15 mouse cellular contexts compared by ENCODE assay signal in genomic region chr14:61267908-61268475, GRCm38 (mm10). TPM values are rescaled to one million over a fixed set of nuclear protein-coding genes. Genes with fewer than 3 reads are reported as not detected.
DNase-seq lines count a peak whose midpoint lies in the region; ATAC-seq lines count a peak whose summit lies in the region.
"Had no signal": no experiment of that assay in that cellular context is flagged by ENCODE, and none has a peak within 500 bp of the region (broad histone marks: within the 10 kb centered on the region; RNA-seq: fewer than 3 reads in every experiment).

No protein-coding gene starts in this region.

- no peak overlapping the region for H3K4me2 ChIP-seq in heart, embryonic 16.5 days (ENCODE audit: low read depth, low read length)
- H3K4me2 ChIP-seq in hindbrain, embryonic 14.5 days (replicated peaks): no peak overlapping the region
- H3K4me2 ChIP-seq: embryonic facial prominence, embryonic 12.5 days; limb, embryonic 13.5 days had no signal

- H3K4me3 ChIP-seq in heart, embryonic 16.5 days (ENCODE audit: low read length): no peak overlapping the region
- H3K4me3 ChIP-seq in hindbrain, embryonic 14.5 days (replicated peaks; ENCODE audit: low read length): no peak overlapping the region
- H3K4me3 ChIP-seq: embryonic facial prominence, embryonic 12.5 days; hindbrain, embryonic 10.5 days; limb, embryonic 13.5 days had no signal

- H3K27ac ChIP-seq in heart, embryonic 16.5 days (ENCODE audit: low read length): peak overlapping the region; percentile 10
- no peak overlapping the region for H3K27ac ChIP-seq in hindbrain, embryonic 14.5 days
- H3K27ac ChIP-seq: embryonic facial prominence, embryonic 12.5 days; hindbrain, embryonic 10.5 days; limb, embryonic 13.5 days had no signal

- no peak for ATAC-seq in heart, embryonic 16.5 days (replicated peaks; ENCODE audit: extremely low read depth, insufficient read depth, low FRiP score)
- no peak for ATAC-seq in hindbrain, embryonic 14.5 days (ENCODE audit: low FRiP score)
- ATAC-seq: liver, postnatal 0 days had no signal

- peaks cover 3% of the 10 kb centered on the region; the same call in 1 of the 2 replicates for H3K27me3 ChIP-seq in heart, embryonic 16.5 days (ENCODE audit: control insufficient read depth, insufficient read depth, low read length)
- H3K27me3 ChIP-seq in hindbrain, embryonic 14.5 days (ENCODE audit: control insufficient read depth, insufficient read depth, low read length): peaks cover 7% of the 10 kb centered on the region; the same call in 1 of the 2 replicates

- H3K9me3 ChIP-seq in heart, embryonic 16.5 days (replicated peaks; ENCODE audit: control insufficient read depth, low read length): peaks cover 5% of the 10 kb centered on the region; the same call in 1 of the 2 replicates
- H3K9me3 ChIP-seq in hindbrain, embryonic 14.5 days (ENCODE audit: control insufficient read depth, low read length): 0 out of 2 replicates have a peak, but pooled peaks cover 7% of the 10 kb centered on the region
- H3K9me3 ChIP-seq: embryonic facial prominence, embryonic 12.5 days; hindbrain, embryonic 10.5 days; limb, embryonic 13.5 days had no signal

- H3K4me1 ChIP-seq in heart, embryonic 16.5 days (ENCODE audit: control insufficient read depth, insufficient read depth, low read length): peaks cover 8% of the 10 kb centered on the region
- no peaks in the 10 kb centered on the region for H3K4me1 ChIP-seq in hindbrain, embryonic 14.5 days (replicated peaks; ENCODE audit: control insufficient read depth, insufficient read depth, low read length)
- H3K4me1 ChIP-seq: embryonic facial prominence, embryonic 12.5 days; limb, embryonic 13.5 days had no signal

- peak; percentile 56 for DNase-seq in gastrocnemius, adult 18-20 months (ENCODE audit: low spot score)
- DNase-seq in gastrocnemius, postnatal 36 days: no peak
- DNase-seq in adipocyte (ENCODE audit: low spot score): peak; percentile 13
- peak; percentile 80 for DNase-seq in cerebellum, adult 9-10 months
- no peak for DNase-seq in kidney, postnatal 10 days
- DNase-seq in frontal cortex, adult 2 months (ENCODE audit: extremely low spot score in 1 of 2, low spot score in 1 of 2): no peak
- no peak for DNase-seq in hindbrain, embryonic 14.5 days (ENCODE audit: low spot score)
- DNase-seq: adrenal gland, adult 2 months; kidney, adult 11 months; liver, postnatal 0 days had no signal

- intact Hi-C loops in gastrocnemius, postnatal 36 days (cut with DNase I): no loop called here

- H3K9ac ChIP-seq in heart, embryonic 16.5 days (ENCODE audit: low read length): no peak overlapping the region
- H3K9ac ChIP-seq in hindbrain, embryonic 14.5 days: no peak overlapping the region
- H3K9ac ChIP-seq: embryonic facial prominence, embryonic 12.5 days; limb, embryonic 13.5 days; liver, postnatal 0 days had no signal

- no peaks in the 10 kb centered on the region for H3K36me3 ChIP-seq in heart, embryonic 16.5 days (ENCODE audit: control insufficient read depth, insufficient read depth)
- no peaks in the 10 kb centered on the region for H3K36me3 ChIP-seq in hindbrain, embryonic 14.5 days (replicated peaks; ENCODE audit: control insufficient read depth, insufficient read depth)
- H3K36me3 ChIP-seq: embryonic facial prominence, embryonic 12.5 days; hindbrain, embryonic 10.5 days; limb, embryonic 13.5 days had no signal

- 42% methylated on average over 5 of the region's 5 CpGs for WGBS in heart, embryonic 16.5 days
- WGBS in hindbrain, embryonic 14.5 days: 49% methylated on average over 5 of the region's 5 CpGs

RNA-seq across cellular contexts. Expression of gene Sgcg, which starts 9.7 kb away (rescaled TPM):
- 100 to 1,000 TPM; 119 to 130 TPM for total RNA-seq in gastrocnemius, adult 18-20 months (2021)
- total RNA-seq in gastrocnemius, postnatal 36 days (2021): 100 to 1,000 TPM; 107 to 128 TPM
- polyA plus RNA-seq in heart, embryonic 16.5 days (2015; fragmentation: Nextera tagmentation; extraction: Ambion mirVana): 69.2 and 70.5 TPM in 2 replicates
- 0.71 and 1.4 TPM in 2 replicates for polyA plus RNA-seq in frontal cortex, adult 2 months (2012; rRNA removed)
- 0.23 and 0.33 TPM in 2 replicates for polyA plus RNA-seq in hindbrain, embryonic 14.5 days (2014; fragmentation: Nextera tagmentation; extraction: Ambion mirVana)
- total RNA-seq: megakaryocyte progenitor cell, adult 5-6 weeks had no signal
- polyA plus RNA-seq: adrenal gland, adult 2 months; liver, postnatal 0 days had no signal

RNA-seq across cellular contexts. Expression of gene Arl11, which starts 41.6 kb away (rescaled TPM):
- under 1 TPM; 0.16 to 0.24 TPM for total RNA-seq in gastrocnemius, adult 18-20 months (2021)
- total RNA-seq in gastrocnemius, postnatal 36 days (2021): under 1 TPM; 0.22 to 0.28 TPM
- polyA plus RNA-seq in heart, embryonic 16.5 days (2015; fragmentation: Nextera tagmentation; extraction: Ambion mirVana): 0.61 and 1.3 TPM in 2 replicates
- polyA plus RNA-seq in frontal cortex, adult 2 months (2012; rRNA removed): 0.92 and 1.2 TPM in 2 replicates
- 0.25 and 0.82 TPM in 2 replicates for polyA plus RNA-seq in hindbrain, embryonic 14.5 days (2014; fragmentation: Nextera tagmentation; extraction: Ambion mirVana)

Comparison
In these comparisons a context has a peak if more than half of its experiments do, and no peak if none do; other contexts are left out.
1. DNase-seq: peak in gastrocnemius, adult 18-20 months (single experiment), adipocyte (single experiment) and cerebellum, adult 9-10 months (single experiment); none in gastrocnemius, postnatal 36 days (0 of 2), kidney, postnatal 10 days (single experiment), frontal cortex, adult 2 months (0 of 2) and hindbrain, embryonic 14.5 days (single experiment).
2. RNA of gene Sgcg, which starts 9.7 kb away (polyA plus RNA-seq): 69.2 to 70.5 TPM in heart, embryonic 16.5 days; 0.71 to 1.4 TPM in frontal cortex, adult 2 months and 0.23 to 0.33 TPM in hindbrain, embryonic 14.5 days; every median in the first group is over 10 times any median in the second.